Mouse (Mus musculus) small intestine, adult 2 months (tissue): ENCODE results near the gene Ankrd26. TPM values are rescaled to one million over a fixed set of nuclear protein-coding genes. Genes with fewer than 3 reads are reported as not detected.
"Not testable (repeated sequence)": the region's sequence is repeated elsewhere in the genome, so short reads cannot be mapped to it uniquely, and the experiment has no call there.

Source experiments
- H3K27ac ChIP-seq: fragments of 200-500 bp; 2 replicates; pipeline ENCODE4 v1.5.1; 2012; ENCODE audit warnings: low read depth, low read length, control low read depth, inconsistent platforms; ENCODE audit not compliant: insufficient read depth
- H3K27me3 ChIP-seq: fragments of 200-500 bp; 2 replicates; pipeline ENCODE4 v1.6.1; 2012; ENCODE audit warnings: mild to moderate bottlenecking, moderate library complexity, low read length, inconsistent platforms; ENCODE audit not compliant: control insufficient read depth, insufficient read depth
- H3K36me3 ChIP-seq: fragments of 200-500 bp; 2 replicates; pipeline ENCODE4 v1.6.1; 2012; ENCODE audit warnings: mild to moderate bottlenecking, low read length, control low read depth, inconsistent platforms; ENCODE audit not compliant: control insufficient read depth, insufficient read depth
- H3K4me1 ChIP-seq: fragments of 200-500 bp; 2 replicates; pipeline ENCODE4 v1.6.1; 2012; ENCODE audit warnings: low read length, inconsistent platforms, mixed read lengths; ENCODE audit not compliant: control insufficient read depth, insufficient read depth, insufficient read length
- H3K4me3 ChIP-seq: fragments of 200-500 bp; 2 replicates; pipeline ENCODE4 v1.5.1; 2012; ENCODE audit warnings: low read depth, mild to moderate bottlenecking, control low read depth, inconsistent platforms, low read length, moderate library complexity
- CTCF ChIP-seq: fragments of 200-500 bp; IDR thresholded peaks from 2 replicates; pipeline ENCODE4 v1.5.1; 2012; ENCODE audit warnings: low read depth, mild to moderate bottlenecking, control low read depth, inconsistent platforms, low read length, moderate library complexity, mixed read lengths; ENCODE audit not compliant: insufficient replicate concordance, insufficient read length; ENCODE audit errors: extremely low read depth
- POLR2A ChIP-seq: fragments of 200-500 bp; IDR thresholded peaks from 2 replicates; pipeline ENCODE4 v1.6.1; 2012; ENCODE audit warnings: low read depth, mild to moderate bottlenecking, control low read depth, inconsistent platforms, low read length, moderate library complexity
- WGBS: fragments of 180-500 bp; shearing (Covaris S2); methylation state at CpG from one replicate; pipeline ENCODE4 v1.1.7; 2018; 5-methylcytosine and 5-hydroxymethylcytosine counted together
- polyA plus RNA-seq: library from polyadenylated mRNA; depleted of rRNA; stranded (reverse); fragments of >200 nt; gene quantifications from 2 replicates; pipeline ENCODE4 v1.2.3, GENCODE M21; 2012

Ankrd26 gene
- polyA plus RNA-seq, 1 experiment = 0.58 TPM

DNA sequence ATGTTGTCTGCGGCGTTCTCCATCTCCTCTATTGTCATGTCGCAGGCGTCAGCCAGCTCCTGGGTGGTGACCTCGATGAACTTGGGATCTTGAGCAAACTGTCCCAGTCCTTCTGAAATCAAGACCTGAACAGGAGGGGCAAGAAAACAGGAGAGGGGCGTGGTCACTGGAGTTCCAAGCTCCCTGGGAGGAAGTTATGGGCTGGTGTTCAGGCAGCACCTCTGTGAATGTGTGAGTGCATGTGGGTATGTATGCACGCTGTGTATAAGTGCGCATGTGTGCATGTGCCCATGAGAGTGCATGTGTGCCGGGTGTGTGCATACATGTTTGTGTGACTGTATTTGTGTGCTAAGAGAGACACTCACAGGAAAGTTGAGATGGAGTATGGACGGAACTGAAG, 32.0 kb upstream of the Ankrd26 start:
- Histone ChIP-seq H3K36me3 (no peaks in the 10 kb centered on the region), H3K27ac (no peak overlapping the region), H3K4me1 (peaks cover 5% of the 10 kb centered on the region), H3K27me3 (peaks cover 10% of the 10 kb centered on the region), H3K4me3 (peak overlapping the region; percentile 50)
- TF ChIP-seq POLR2A (no peak), CTCF (no peak)
- 32% methylated on average over 10 of the region's 10 CpGs for WGBS

DNA sequence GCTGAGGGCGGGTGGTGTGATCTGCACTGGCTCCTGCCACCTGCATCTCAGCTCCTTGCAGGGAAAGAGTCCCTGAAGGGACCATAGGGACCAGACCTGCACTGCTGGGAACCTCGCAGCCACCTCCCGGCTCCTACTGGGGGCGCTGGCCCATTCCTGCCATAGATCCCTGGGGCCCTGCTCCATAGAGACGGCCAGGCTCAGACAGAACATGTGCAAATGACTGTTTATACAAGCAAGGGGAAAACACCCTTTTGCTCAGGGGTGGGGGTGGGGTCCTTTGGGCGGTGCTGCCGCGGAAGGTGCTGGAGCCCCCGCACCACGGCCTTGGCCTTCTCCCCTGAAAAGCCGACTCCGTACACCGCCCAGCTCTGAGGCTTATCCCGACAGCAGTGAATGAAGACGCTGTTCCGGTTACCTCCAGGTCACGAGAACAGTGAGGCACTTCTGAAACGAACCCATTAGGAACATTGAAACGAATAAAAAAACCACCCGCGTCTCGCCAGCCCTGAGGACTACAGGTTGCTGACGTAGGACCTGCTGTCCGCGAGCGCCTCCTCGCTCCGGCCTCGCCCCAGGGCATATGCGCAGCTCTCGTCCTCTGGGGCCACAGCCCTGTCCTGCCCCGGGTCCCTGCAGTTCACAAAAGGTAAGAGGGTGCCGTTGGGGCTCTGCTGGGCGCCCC, 31.5 kb upstream of the Ankrd26 start:
- H3K4me1 ChIP-seq = peaks cover 5% of the 10 kb centered on the region
- TF ChIP-seq CTCF (no peak), POLR2A (no peak)
- peak overlapping the region; percentile 50 for H3K4me3 ChIP-seq
- H3K27me3 ChIP-seq = peaks cover 10% of the 10 kb centered on the region
- H3K36me3 ChIP-seq = no peaks in the 10 kb centered on the region
- 6% methylated on average over 34 of the region's 34 CpGs for WGBS
- no peak overlapping the region for H3K27ac ChIP-seq

DNA sequence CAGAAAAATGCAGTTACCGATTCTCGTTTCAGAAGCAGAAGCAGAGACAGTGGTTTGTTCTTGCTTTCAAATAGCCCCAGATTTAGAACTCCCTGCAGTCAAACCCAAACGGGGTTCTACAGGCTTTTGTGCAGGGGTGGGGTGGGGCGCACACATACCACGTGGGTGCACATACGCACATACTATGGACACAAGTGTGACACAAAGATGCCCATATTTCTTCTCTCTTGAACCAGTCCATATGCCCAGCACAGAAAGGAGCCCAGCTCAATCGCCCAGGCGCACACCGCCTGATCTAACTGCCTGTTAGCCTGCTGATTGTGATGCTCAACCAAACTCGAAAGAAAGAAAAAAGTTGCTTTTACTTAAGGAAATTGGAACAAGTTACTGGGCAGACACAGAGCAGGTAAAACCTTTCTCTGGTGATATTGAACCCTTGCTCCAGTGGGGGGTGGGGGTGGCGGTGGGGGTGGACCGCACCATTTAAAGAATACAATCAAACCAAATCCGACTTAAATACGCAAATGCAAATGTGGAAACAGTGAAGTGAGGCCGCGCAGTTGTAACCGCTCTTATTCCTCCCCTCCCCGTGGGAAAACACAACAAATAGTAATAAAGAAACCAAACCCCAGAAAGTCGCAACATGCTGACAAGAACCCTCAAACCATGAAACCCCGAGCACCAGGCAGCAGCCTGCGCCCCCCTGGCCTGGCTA, 30.8 kb upstream of the Ankrd26 start:
- Histone ChIP-seq H3K4me1 (peaks cover 5% of the 10 kb centered on the region), H3K36me3 (no peaks in the 10 kb centered on the region), H3K4me3 (peak overlapping the region; percentile 50), H3K27ac (no peak overlapping the region), H3K27me3 (peaks cover 10% of the 10 kb centered on the region)
- WGBS = 26% methylated on average over 21 of the region's 21 CpGs
- no peak for TF ChIP-seq CTCF
- no peak for TF ChIP-seq POLR2A

DNA sequence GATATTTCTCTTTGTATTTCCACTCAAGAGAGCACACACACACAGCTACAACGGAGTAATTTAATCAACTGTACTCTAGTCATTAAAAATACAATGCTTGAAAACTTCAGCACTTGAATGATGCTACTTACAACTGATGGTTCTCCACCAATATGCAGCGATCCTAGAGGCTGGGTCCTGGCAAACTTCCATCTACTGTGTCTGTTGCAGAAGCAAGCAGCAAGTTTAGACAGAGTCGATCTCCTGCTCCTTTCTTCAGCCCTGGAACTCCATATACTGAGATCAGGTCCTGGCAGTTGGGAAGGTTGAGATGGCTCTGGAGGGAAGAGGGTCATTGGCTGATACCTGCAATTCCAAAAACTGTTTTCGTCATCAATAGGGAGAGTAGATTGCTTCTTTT, 16.7 kb upstream of the Ankrd26 start:
- H3K4me3 ChIP-seq, H3K4me1 ChIP-seq, H3K27me3 ChIP-seq, H3K27ac ChIP-seq, H3K36me3 ChIP-seq: not testable (repeated sequence)
- 74% methylated on average over 4 of the region's 4 CpGs for WGBS

DNA sequence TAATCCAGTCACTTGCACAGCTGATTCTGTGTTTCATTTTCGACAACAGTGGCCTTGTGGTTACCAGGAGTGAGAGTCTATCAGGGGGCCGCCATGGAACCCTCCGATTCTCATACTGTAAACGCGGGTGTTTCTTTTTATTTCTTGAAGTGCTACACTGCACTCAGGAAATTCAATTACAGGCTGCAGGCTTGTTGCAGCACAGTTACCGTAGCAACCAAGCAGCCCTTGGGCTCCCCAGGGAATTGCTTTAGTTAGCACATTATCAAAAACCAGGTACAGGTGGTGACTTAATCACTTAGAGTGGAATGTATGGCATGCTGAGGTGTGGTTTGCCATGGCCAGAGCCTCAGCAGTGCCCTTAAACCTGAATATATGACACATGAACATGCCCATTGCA, 12.3 kb upstream of the Ankrd26 start:
- TF ChIP-seq CTCF = no peak
- no peak for TF ChIP-seq POLR2A
- WGBS = 67% methylated on average over 6 of the region's 6 CpGs
- Histone ChIP-seq H3K4me1 (no peaks in the 10 kb centered on the region), H3K4me3 (no peak overlapping the region), H3K27me3 (no peaks in the 10 kb centered on the region), H3K27ac (no peak overlapping the region), H3K36me3 (no peaks in the 10 kb centered on the region)

DNA sequence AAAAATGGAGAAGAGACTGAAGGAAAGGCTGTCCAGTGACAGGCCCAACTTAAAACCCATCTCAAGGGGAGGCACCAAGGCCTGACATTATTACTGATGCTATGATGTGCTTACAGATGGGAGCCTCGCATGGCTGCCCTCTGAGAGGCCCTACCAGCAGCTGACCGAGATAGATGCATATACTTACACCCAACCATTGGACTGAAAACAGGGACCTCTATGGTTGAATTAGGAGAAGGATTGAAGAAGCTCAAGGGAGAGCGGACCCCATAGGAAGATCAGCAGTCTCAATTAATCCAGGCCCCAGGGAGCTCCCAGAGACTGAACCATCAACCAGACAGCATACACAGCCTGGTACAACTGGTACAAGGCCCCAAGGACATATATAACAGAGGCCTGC, 5.8 kb upstream of the Ankrd26 start:
- Histone ChIP-seq H3K4me1 (no peaks in the 10 kb centered on the region), H3K27me3 (no peaks in the 10 kb centered on the region), H3K27ac (no peak overlapping the region), H3K36me3 (no peaks in the 10 kb centered on the region), H3K4me3 (no peak overlapping the region)
- WGBS = 88% methylated on average over 3 of the region's 3 CpGs
- TF ChIP-seq POLR2A (no peak), CTCF (no peak)

DNA sequence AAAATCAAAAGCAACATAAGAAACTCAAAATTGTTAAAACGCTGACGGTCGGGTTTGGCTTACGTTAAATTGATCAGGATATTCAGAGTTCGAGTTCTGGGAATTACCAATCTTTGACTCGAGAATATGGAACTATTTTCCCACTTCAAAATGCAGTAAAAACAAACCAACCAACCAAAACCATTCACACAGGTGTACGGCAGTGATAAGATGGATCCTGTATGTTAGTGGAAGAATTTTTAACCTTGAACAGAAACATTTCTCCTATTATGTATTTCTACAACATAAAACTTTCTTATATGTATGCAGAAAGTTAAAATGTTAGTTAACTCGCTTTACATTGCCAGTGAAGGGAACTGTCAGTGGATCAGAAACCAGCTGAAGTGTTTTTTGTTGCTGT, 801 bp downstream of the Ankrd26 start:
- no peak overlapping the region; the same call in 1 of the 2 replicates for H3K4me3 ChIP-seq
- 67% methylated on average over 8 of the region's 8 CpGs for WGBS
- no peaks in the 10 kb centered on the region; the same call in 1 of the 2 replicates for H3K36me3 ChIP-seq
- 0 out of 2 replicates have a peak, but pooled peaks cover 3% of the 10 kb centered on the region for H3K4me1 ChIP-seq
- no peaks in the 10 kb centered on the region for H3K27me3 ChIP-seq
- H3K27ac ChIP-seq = no peak overlapping the region
- no peak for TF ChIP-seq POLR2A
- no peak for TF ChIP-seq CTCF
